Mouse (Mus musculus): ENCODE measurements around the gene Dhh. TPM values are rescaled to one million over a fixed set of nuclear protein-coding genes. Genes with fewer than 3 reads are reported as not detected.

Dhh gene
- total and polyA plus RNA-seq, 2 experiments from 2014 or later: 1.7 to 4.8 TPM

DNA sequence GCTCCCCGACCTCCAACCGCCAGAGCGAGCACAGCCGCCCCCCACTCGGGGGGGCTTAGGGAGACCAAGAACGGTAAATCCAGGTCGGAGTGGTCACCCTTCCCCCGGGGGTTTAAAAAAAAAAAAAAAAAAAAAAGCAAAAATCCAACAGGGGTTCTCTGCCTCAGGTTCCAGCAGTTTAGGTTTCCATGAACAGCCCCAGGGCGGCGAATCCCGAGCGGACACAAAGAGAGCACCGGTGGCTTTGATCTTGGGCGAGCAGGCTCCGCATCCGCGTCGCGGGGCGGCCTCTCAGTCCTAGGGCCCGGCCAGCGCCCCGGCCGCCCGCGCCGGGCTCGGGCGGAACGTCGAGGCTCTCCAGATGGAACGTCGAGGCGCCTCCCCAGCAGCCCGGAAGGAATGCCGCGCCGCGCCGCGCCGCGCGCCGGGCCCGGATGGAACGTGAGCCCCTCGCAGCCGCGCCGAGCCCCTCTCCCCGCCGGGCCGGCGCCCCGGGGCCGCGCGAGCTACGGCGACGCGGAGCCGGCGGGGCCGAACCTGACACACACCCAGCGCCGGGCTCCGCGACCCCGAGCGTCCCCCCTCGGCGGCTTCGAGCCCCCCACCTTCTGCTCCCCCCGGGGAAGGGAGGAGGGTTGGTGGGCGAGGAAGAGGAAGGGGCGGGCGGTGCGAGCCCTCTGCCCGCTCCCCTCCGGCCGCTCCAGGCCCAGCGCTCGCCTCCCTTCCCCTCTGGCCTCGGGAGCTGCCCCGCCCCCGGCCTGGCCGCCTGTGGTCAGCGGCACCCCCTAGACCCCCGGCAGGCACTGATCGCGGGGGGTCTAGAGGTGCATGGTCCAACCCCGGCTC is 27.0 kb downstream of the Dhh start, which contains the start of gene Kmt2d:
Kmt2d (minus strand) TSS at position 135 of the 846 bp plus-strand sequence.
- ATAC-seq (ENCODE audit: insufficient read depth, low read depth): peak; percentile 53
- Histone ChIP-seq H3K27me3 (ENCODE audit: control insufficient read depth, insufficient read depth, low read length) (no peaks in the 10 kb centered on the region), H3K9me3 (replicated peaks; ENCODE audit: control insufficient read depth, low read length) (no peaks in the 10 kb centered on the region), H3K9ac (replicated peaks; ENCODE audit: low read depth, low read length) (peak within 1 kb of the TSS; percentile 100), H3K4me2 (ENCODE audit: low read depth, low read length) (peak within 1 kb of the TSS; percentile 98), H3K27ac (ENCODE audit: low read depth) (peak within 1 kb of the TSS; percentile 99), H3K4me1 (ENCODE audit: control insufficient read depth, insufficient read depth) (peaks cover 34% of the 10 kb centered on the region), H3K36me3 (replicated peaks; ENCODE audit: control insufficient read depth, insufficient read depth, low read length) (peaks cover 3% of the 10 kb centered on the region), H3K4me3 (ENCODE audit: low read depth, low read length) (peak within 1 kb of the TSS; percentile 99)
- no peak for DNase-seq (ENCODE audit: low spot score)
- WGBS: under 1% methylated on average over 60 of the region's 94 CpGs
- no peak for TF ChIP-seq EP300 (IDR thresholded peaks at IDR 0.05; ENCODE audit: low read depth)

DNA sequence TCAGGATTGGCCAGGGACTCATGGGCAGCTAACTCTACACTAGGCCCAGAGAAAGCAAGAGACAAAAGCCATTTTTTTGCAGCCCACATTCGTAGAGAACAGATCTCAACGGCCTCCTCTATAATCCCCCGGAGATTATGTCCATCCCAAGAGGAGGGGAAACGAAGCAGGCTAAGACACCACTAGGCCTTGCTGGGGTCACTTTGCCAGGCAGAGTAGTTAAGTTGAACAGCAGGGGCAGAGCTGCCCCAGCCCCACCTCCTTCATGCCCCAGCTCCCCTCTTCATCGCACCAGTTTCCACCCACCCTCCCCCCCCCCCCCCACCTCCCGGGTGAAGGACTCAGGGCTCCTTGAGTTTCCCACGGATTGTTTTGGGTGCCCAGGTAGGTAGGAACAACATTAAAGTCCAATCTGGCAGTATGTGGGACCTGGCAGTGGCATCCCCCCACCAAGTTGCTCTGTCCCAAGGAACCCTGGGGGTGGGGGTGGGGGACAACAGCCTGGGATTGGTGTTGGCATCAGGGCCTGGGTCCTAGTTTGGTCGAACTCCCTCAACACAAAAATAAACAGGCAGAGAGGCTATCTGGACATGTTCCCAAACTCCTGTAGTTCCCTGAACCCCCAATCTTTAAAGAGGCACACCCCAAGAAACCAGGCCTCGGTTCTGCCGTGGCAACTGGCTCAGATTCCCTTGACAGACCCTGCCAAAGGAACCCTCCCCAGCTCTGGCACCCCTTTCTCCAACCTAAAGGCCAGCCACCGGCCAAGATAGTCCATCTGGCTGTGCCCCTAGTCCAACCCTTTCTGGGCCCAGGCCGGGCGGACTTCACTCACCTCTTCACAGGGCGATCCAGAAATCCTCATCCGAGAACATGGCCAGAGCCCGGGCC is 27.9 kb downstream of the Dhh start:
- H3K9ac ChIP-seq (replicated peaks; ENCODE audit: low read depth, low read length): peak overlapping the region; percentile 100
- ATAC-seq (ENCODE audit: insufficient read depth, low read depth): no peak

DNA sequence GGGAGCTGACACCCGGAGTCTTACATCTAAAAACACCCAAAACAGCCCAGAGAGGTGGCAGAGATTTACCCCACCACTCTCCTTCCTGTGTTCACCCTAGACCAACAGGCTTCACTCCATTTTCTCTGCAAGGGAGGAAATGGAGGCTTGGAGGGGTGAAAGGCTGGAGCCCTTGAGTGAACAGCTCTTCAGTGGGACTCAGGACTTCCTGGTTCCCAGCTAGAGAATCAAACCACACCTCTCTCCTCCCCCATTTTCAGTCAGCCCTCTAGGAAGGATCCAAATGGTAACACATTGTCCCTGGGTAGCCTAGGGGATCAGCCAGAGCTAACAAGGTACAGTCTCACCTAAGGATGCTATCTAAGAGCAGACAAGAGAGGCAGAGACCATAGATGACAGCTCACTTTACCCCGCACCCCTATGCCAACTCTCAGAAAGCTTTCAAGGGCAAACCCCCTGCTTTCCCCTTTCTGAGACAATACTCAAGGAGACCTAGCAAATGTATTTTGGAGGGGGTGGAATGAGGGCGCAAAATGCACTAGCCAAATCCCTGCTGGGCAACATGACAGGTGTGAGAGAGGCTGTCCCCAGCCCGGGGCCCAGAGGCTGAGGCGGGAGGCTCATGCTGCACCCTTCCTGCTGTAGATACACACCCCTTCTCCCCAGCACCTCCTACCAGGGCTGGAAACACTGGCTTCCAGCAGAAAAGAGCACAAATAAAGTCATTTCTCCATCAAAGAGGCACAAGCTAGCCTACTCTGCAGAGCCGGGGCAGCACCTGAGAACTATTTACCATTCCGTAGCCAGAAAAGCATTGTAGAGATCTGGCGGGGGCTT is 28.8 kb downstream of the Dhh start:
- no peak for ATAC-seq (ENCODE audit: insufficient read depth, low read depth)
- Histone ChIP-seq H3K27me3 (ENCODE audit: control insufficient read depth, insufficient read depth, low read length) (no peaks in the 10 kb centered on the region), H3K36me3 (replicated peaks; ENCODE audit: control insufficient read depth, insufficient read depth, low read length) (peaks cover 21% of the 10 kb centered on the region), H3K9me3 (replicated peaks; ENCODE audit: control insufficient read depth, low read length) (no peaks in the 10 kb centered on the region), H3K4me3 (ENCODE audit: low read depth, low read length) (peak overlapping the region; percentile 99), H3K9ac (replicated peaks; ENCODE audit: low read depth, low read length) (peak overlapping the region; percentile 100), H3K4me1 (ENCODE audit: control insufficient read depth, insufficient read depth) (peaks cover 34% of the 10 kb centered on the region), H3K27ac (ENCODE audit: low read depth) (peak overlapping the region; percentile 99), H3K4me2 (ENCODE audit: low read depth, low read length) (peak overlapping the region; percentile 98)
- 3% methylated on average over 8 of the region's 8 CpGs for WGBS
- peak; percentile 26 for DNase-seq (ENCODE audit: low spot score)
- no peak for TF ChIP-seq EP300 (IDR thresholded peaks at IDR 0.05; ENCODE audit: low read depth)
- TF ChIP-seq CTCF (IDR thresholded peaks at IDR 0.05; ENCODE audit: low read depth): no peak

More for the DNA sequence above, 27.9 kb downstream of the Dhh start:
- peak overlapping the region; percentile 99 for H3K27ac ChIP-seq (ENCODE audit: low read depth)
- DNase-seq (ENCODE audit: low spot score): no peak
- H3K4me2 ChIP-seq (ENCODE audit: low read depth, low read length): peak overlapping the region; percentile 98
- peak overlapping the region; percentile 99 for H3K4me3 ChIP-seq (ENCODE audit: low read depth, low read length)
- peaks cover 12% of the 10 kb centered on the region for H3K36me3 ChIP-seq (replicated peaks; ENCODE audit: control insufficient read depth, insufficient read depth, low read length)
- no peak for TF ChIP-seq CTCF (IDR thresholded peaks at IDR 0.05; ENCODE audit: low read depth)
- no peak for TF ChIP-seq EP300 (IDR thresholded peaks at IDR 0.05; ENCODE audit: low read depth)
- no peaks in the 10 kb centered on the region for H3K9me3 ChIP-seq (replicated peaks; ENCODE audit: control insufficient read depth, low read length)
- no peaks in the 10 kb centered on the region for H3K27me3 ChIP-seq (ENCODE audit: control insufficient read depth, insufficient read depth, low read length)
- WGBS: 1% methylated on average over 16 of the region's 16 CpGs
- H3K4me1 ChIP-seq (ENCODE audit: control insufficient read depth, insufficient read depth): peaks cover 34% of the 10 kb centered on the region

DNA sequence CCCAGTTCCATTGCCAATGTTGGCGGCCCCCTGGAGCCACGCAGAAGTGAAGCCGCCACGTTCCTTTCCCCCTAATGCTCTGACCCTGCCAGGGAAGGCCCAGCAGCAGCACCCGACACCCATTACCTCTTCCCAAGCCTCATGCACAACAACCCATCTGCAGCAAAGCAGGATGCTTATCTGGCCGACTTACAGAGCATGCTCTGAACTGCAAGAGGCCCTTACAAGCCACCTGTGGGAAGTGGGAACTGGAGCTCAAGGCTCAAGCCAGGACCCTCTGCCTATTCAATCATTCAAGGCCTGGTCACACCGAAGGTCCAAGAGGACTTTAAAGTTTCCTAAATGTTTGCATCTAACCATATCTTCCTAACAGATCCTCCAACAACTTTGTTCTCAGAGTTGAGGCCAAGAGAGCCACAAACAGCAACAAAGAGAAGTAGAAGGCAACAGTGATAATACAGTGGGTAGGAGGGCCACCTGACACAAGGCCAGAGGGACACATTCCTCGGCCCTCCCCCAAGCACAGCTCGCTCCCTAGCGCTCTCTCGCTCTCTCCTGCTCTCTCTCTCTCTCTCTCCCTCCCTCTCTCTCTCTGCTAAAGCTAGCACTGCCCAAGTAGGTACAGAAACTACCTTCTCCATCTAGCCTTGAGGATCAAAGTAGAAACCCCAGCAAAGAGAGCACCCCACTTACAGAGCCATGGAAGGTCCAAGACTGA is 29.8 kb downstream of the Dhh start:
- peak overlapping the region; percentile 99 for H3K4me3 ChIP-seq (ENCODE audit: low read depth, low read length)
- peaks cover 31% of the 10 kb centered on the region for H3K36me3 ChIP-seq (replicated peaks; ENCODE audit: control insufficient read depth, insufficient read depth, low read length)
- 0 out of 2 replicates have a peak, but pooled peaks have one; percentile 9 for ATAC-seq (ENCODE audit: insufficient read depth, low read depth)
- H3K4me1 ChIP-seq (ENCODE audit: control insufficient read depth, insufficient read depth): peaks cover 34% of the 10 kb centered on the region
- H3K9ac ChIP-seq (replicated peaks; ENCODE audit: low read depth, low read length): peak overlapping the region; percentile 100
- DNase-seq (ENCODE audit: low spot score): peak; percentile 39
- no peaks in the 10 kb centered on the region for H3K9me3 ChIP-seq (replicated peaks; ENCODE audit: control insufficient read depth, low read length)
- peak overlapping the region; percentile 98 for H3K4me2 ChIP-seq (ENCODE audit: low read depth, low read length)
- WGBS: 21% methylated on average over 11 of the region's 11 CpGs
- no peak for TF ChIP-seq CTCF (IDR thresholded peaks at IDR 0.05; ENCODE audit: low read depth)
- peak overlapping the region; percentile 99 for H3K27ac ChIP-seq (ENCODE audit: low read depth)
- H3K27me3 ChIP-seq (ENCODE audit: control insufficient read depth, insufficient read depth, low read length): no peaks in the 10 kb centered on the region

Data from heart, postnatal 0 days (tissue).